Mouse (Mus musculus): ENCODE measurements around the gene Set. TPM values are rescaled to one million over a fixed set of nuclear protein-coding genes. Genes with fewer than 3 reads are reported as not detected.

The Set gene
- total and polyA plus RNA-seq, 3 experiments, result 515 to 1,049 (median 902) TPM

DNA sequence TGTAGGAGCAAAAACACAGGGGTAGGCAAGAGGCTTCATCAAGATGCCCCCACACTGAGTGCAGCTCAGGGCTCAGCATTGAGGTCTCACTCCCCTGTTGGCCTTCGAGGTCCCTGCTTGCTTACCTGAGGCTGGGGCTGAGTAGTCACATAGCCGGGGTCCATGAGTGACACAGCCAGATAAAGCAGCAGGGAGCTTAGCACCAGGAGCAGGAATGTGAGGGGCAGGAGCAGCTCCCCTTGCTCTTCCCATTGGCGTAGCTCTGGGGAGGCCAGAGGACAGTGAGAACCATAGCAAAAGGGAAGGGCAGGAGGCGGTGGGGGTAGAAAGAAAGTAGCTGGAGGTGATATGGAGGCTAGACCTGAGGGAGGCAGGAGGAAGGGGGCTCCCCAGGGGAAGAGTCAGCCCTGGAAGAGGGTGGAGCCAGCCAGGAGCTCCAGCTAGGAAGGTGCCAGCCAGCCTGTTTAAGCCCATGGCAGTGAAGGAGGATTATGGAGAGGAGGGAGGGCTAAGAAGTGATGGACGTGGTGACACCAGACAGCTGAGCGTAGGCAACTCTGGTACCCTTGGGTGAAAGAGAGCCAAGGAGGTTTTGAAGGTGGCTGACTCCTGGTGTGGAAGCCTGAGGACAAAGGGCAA, 35.2 kb downstream of the Set start:
- Histone ChIP-seq H3K4me1 (ENCODE audit: control insufficient read depth in 1 of 2, insufficient read depth in 2 of 2) (peaks cover 22 to 40% of the 10 kb centered on the region in 2 experiments), H3K36me3 (replicated peaks in 1 of 2; ENCODE audit: control insufficient read depth in 1 of 2, insufficient read depth in 1 of 2, low read length in 1 of 2) (peaks cover 23 to 60% of the 10 kb centered on the region in 2 experiments), H3K9ac (ENCODE audit: insufficient read depth, low read depth) (peak overlapping the region; percentile 97; the same call in 1 of the 2 replicates), H3K4me2 (ENCODE audit: insufficient read depth, low read depth, poor library complexity, severe bottlenecking) (peak overlapping the region; percentile 71), H3K79me2 (replicated peaks; ENCODE audit: control insufficient read depth, extremely low read depth, insufficient read depth, poor library complexity, severe bottlenecking) (peaks cover 3% of the 10 kb centered on the region; the same call in 1 of the 2 replicates), H3K27ac (ENCODE audit: insufficient read depth, low read depth) (no peak overlapping the region), H3K4me3 (replicated peaks in 1 of 3; ENCODE audit: low read depth in 2 of 3, low read length in 2 of 3, poor library complexity in 1 of 3) (peak overlapping the region; percentile 88 to 97 (median 94)), H3K9me3 (replicated peaks; ENCODE audit: low read length) (peaks cover 2% of the 10 kb centered on the region), H3K27me3 (replicated peaks) (no peaks in the 10 kb centered on the region)
- in situ Hi-C loops (cut with MboI; ENCODE audit: low pct_ligation_motif_present, low pct_unique_long_range_greater_than_20kb, low sequenced_read_pairs), result no loop called here
- DNase-seq (ENCODE audit: extremely low read depth), result no peak
- dilution Hi-C loops (cut with MboI; ENCODE audit: extremely low pct_ligation_motif_present, extremely low pct_unique_long_range_greater_than_20kb, low sequenced_read_pairs), result no loop called here
- TF ChIP-seq CHD1 (IDR thresholded peaks at IDR 0.05; ENCODE audit: low read depth, low read length), result no peak
- TF ChIP-seq HCFC1 (IDR thresholded peaks at IDR 0.05; ENCODE audit: low read depth, low read length), result no peak
- TF ChIP-seq ZNF384 (IDR thresholded peaks at IDR 0.05; ENCODE audit: low read depth, low read length), result no peak
- TF ChIP-seq EP300 (IDR thresholded peaks at IDR 0.05; ENCODE audit: low read length), result no peak
- TF ChIP-seq CHD2 (IDR thresholded peaks at IDR 0.05; ENCODE audit: low read length), result no peak
- TF ChIP-seq CTCF (conservative IDR thresholded peaks at IDR 0.05 in 1 of 2, IDR thresholded peaks at IDR 0.05 in 1 of 2; ENCODE audit: low read depth in 2 of 2, low read length in 2 of 2), result no peak
- TF ChIP-seq MAZ (IDR thresholded peaks at IDR 0.05; ENCODE audit: low read depth, low read length), result no peak
- no peak for TF ChIP-seq USF2 (conservative IDR thresholded peaks at IDR 0.05; ENCODE audit: low read depth, low read length)
- TF ChIP-seq POLR2A (IDR thresholded peaks at IDR 0.05; ENCODE audit: low read depth, low read length), result no peak; the same call in 1 of the 2 replicates
- no peak for TF ChIP-seq JUN (IDR thresholded peaks at IDR 0.05; ENCODE audit: insufficient read depth, low read depth, low read length)
- no peak for TF ChIP-seq PAX5 (IDR thresholded peaks at IDR 0.05; ENCODE audit: low read length)
- TF ChIP-seq SIN3A (IDR thresholded peaks at IDR 0.05; ENCODE audit: low read length), result no peak
- TF ChIP-seq ZMIZ1 (IDR thresholded peaks at IDR 0.05; ENCODE audit: low read depth, low read length), result no peak

DNA sequence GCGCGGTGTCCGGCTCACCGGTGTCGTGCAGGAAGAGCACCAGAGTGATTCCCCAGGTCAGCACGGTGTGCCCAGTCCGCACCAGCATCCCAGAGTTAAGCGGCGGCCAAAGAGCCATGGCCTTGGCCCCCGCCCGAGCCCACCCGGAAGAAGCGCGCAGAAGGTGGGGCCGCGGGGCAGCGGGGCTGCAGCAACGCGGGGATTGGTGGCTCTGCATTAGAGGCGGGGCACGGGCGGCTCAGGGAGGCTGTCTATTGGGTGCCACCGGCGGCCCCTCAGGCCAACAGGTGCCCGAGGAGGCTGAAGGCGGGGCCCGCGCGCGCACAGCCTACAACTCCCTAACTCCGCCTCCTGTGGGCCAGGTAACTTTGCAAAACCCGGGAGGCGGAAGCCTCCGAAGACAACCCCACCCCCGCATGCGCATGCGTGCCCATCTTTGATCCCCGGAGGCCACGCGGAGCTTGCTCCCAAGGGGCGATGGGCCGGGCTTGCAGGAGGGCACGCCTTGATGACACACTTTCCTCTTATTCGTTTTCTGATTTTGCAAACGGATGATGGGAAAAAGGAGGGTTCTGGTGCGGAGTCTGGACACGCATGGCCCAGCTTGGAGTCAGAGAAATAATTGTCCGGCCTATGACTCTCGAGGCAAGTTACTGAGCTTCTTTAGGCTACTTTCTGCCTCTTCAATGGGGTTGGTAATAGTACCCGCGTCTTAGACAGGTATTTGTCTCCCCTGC, 36.5 kb downstream of the Set start, which contains the start of gene Zdhhc12:
Zdhhc12 (minus strand) TSS at position 178 of the 737 bp plus-strand sequence.
- peaks cover 26 to 63% of the 10 kb centered on the region in 2 experiments for H3K36me3 ChIP-seq (replicated peaks in 1 of 2; ENCODE audit: control insufficient read depth in 1 of 2, insufficient read depth in 1 of 2, low read length in 1 of 2)
- dilution Hi-C loops (cut with MboI; ENCODE audit: extremely low pct_ligation_motif_present, extremely low pct_unique_long_range_greater_than_20kb, low sequenced_read_pairs), result no loop called here

More for the DNA sequence above, 36.5 kb downstream of the Set start, which contains the start of gene Zdhhc12:
- peak within 1 kb of the TSS; percentile 85 for H3K4me2 ChIP-seq (ENCODE audit: insufficient read depth, low read depth, poor library complexity, severe bottlenecking)
- in situ Hi-C loops (cut with MboI; ENCODE audit: low pct_ligation_motif_present, low pct_unique_long_range_greater_than_20kb, low sequenced_read_pairs), result no loop called here
- no peaks in the 10 kb centered on the region for H3K9me3 ChIP-seq (replicated peaks; ENCODE audit: low read length)
- no peaks in the 10 kb centered on the region for H3K27me3 ChIP-seq (replicated peaks)
- H3K9ac ChIP-seq (ENCODE audit: insufficient read depth, low read depth), result peak within 1 kb of the TSS; percentile 97
- no peak for TF ChIP-seq EP300 (IDR thresholded peaks at IDR 0.05; ENCODE audit: low read length)
- TF ChIP-seq RCOR1 (conservative IDR thresholded peaks at IDR 0.05; ENCODE audit: low read depth, low read length), result no peak
- peak; percentile 65; the same call in 1 of the 2 replicates for TF ChIP-seq ZMIZ1 (IDR thresholded peaks at IDR 0.05; ENCODE audit: low read depth, low read length)
- peak; percentile 94 for TF ChIP-seq MYC (IDR thresholded peaks at IDR 0.05; ENCODE audit: low read depth, low read length)
- TF ChIP-seq MAX (IDR thresholded peaks at IDR 0.05; ENCODE audit: low read length), result peak; percentile 81
- peak; percentile 93 for TF ChIP-seq ELF1 (IDR thresholded peaks at IDR 0.05; ENCODE audit: low read depth, low read length)
- peak; percentile 71; the same call in 1 of the 2 replicates for TF ChIP-seq POLR2AphosphoS2 (IDR thresholded peaks at IDR 0.05; ENCODE audit: low read depth, low read length)
- TF ChIP-seq NELFE (IDR thresholded peaks at IDR 0.05; ENCODE audit: low read depth, low read length), result peak; percentile 82
- 0 out of 2 replicates have a peak, but pooled peaks have one; percentile 11 for TF ChIP-seq HCFC1 (IDR thresholded peaks at IDR 0.05; ENCODE audit: low read depth, low read length)
- peak; percentile 80 for TF ChIP-seq POLR2A (IDR thresholded peaks at IDR 0.05; ENCODE audit: low read depth, low read length)
- TF ChIP-seq SIN3A (IDR thresholded peaks at IDR 0.05; ENCODE audit: low read length), result peak; percentile 10; the same call in 1 of the 2 replicates
- TF ChIP-seq TBP (conservative IDR thresholded peaks at IDR 0.05; ENCODE audit: low read depth, low read length), result peak; percentile 89
- no peak for TF ChIP-seq CHD1 (IDR thresholded peaks at IDR 0.05; ENCODE audit: low read depth, low read length)
- peak; percentile 28; the same call in 1 of the 2 replicates for TF ChIP-seq IRF4 (IDR thresholded peaks at IDR 0.05; ENCODE audit: low read depth, low read length)
- no peak for TF ChIP-seq GABPA (IDR thresholded peaks at IDR 0.05; ENCODE audit: insufficient replicate concordance, low read depth, low read length)
- TF ChIP-seq USF1 (IDR thresholded peaks at IDR 0.05; ENCODE audit: low read depth, low read length), result peak; percentile 1; the same call in 1 of the 2 replicates
- no peak for TF ChIP-seq JUN (IDR thresholded peaks at IDR 0.05; ENCODE audit: insufficient read depth, low read depth, low read length)
- TF ChIP-seq USF2 (conservative IDR thresholded peaks at IDR 0.05; ENCODE audit: low read depth, low read length), result no peak
- TF ChIP-seq CTCF (conservative IDR thresholded peaks at IDR 0.05 in 1 of 2, IDR thresholded peaks at IDR 0.05 in 1 of 2; ENCODE audit: low read depth in 2 of 2, low read length in 2 of 2), result no peak
- 0 out of 2 replicates have a peak, but pooled peaks have one; percentile 5 for TF ChIP-seq BHLHE40 (IDR thresholded peaks at IDR 0.05; ENCODE audit: low read depth, low read length)
- peak; percentile 71; the same call in 1 of the 2 replicates for TF ChIP-seq MXI1 (IDR thresholded peaks at IDR 0.05; ENCODE audit: low read depth, low read length)
- no peak for TF ChIP-seq SMC3 (IDR thresholded peaks at IDR 0.05; ENCODE audit: low read depth, low read length)
- TF ChIP-seq NRF1 (IDR thresholded peaks at IDR 0.05; ENCODE audit: low read depth, low read length), result peak; percentile 96
- peak; percentile 58; the same call in 1 of the 2 replicates for TF ChIP-seq TCF12 (IDR thresholded peaks at IDR 0.05; ENCODE audit: low read depth, low read length)
- peaks cover 22 to 40% of the 10 kb centered on the region in 2 experiments for H3K4me1 ChIP-seq (ENCODE audit: control insufficient read depth in 1 of 2, insufficient read depth in 2 of 2)
- H3K27ac ChIP-seq (ENCODE audit: insufficient read depth, low read depth), result peak within 1 kb of the TSS; percentile 25; the same call in 1 of the 2 replicates
- H3K4me3 ChIP-seq (replicated peaks in 1 of 3; ENCODE audit: low read depth in 2 of 3, low read length in 2 of 3, poor library complexity in 1 of 3), result peak within 1 kb of the TSS; percentile 88 to 97 (median 94)
- peaks cover 3% of the 10 kb centered on the region; the same call in 1 of the 2 replicates for H3K79me2 ChIP-seq (replicated peaks; ENCODE audit: control insufficient read depth, extremely low read depth, insufficient read depth, poor library complexity, severe bottlenecking)
- peak; percentile 99 for DNase-seq (ENCODE audit: extremely low read depth)

All from CH12.LX (cell line).